Mouse (Mus musculus) kidney, adult 18-20 months (tissue): ENCODE data around the gene Islr2.

Experiments used
- DNase-seq: peaks from one replicate; pipeline ENCODE4 v3.0.0; 2021

The Islr2 gene

GRCm38 (mm10) chr9:58196610-58197567, 7.2 kb downstream of the Islr2 start:
- DNase-seq, result no peak

GRCm38 (mm10) chr9:58196141-58196540, 8.0 kb downstream of the Islr2 start:
- no peak for DNase-seq

- no peak for DNase-seq
Observed at GRCm38 (mm10) chr9:58195671-58196070, 8.4 kb downstream of the Islr2 start.

GRCm38 (mm10) chr9:58194222-58194621, 9.9 kb downstream of the Islr2 start:
- no peak for DNase-seq

GRCm38 (mm10) chr9:58184456-58184855, 19.7 kb downstream of the Islr2 start:
- DNase-seq, result no peak

- DNase-seq, result no peak
Observed at GRCm38 (mm10) chr9:58179390-58179789, 24.7 kb downstream of the Islr2 start.

- no peak for DNase-seq
Observed at GRCm38 (mm10) chr9:58177165-58177564, 27.0 kb downstream of the Islr2 start.

- DNase-seq, result no peak
Observed at GRCm38 (mm10) chr9:58175745-58176487, 28.2 kb downstream of the Islr2 start.

GRCm38 (mm10) chr9:58174818-58175251, 29.3 kb downstream of the Islr2 start:
- no peak for DNase-seq

GRCm38 (mm10) chr9:58172863-58173262, 31.3 kb downstream of the Islr2 start:
- DNase-seq, result no peak

- DNase-seq, result no peak
Observed at GRCm38 (mm10) chr9:58169426-58169825, 34.7 kb downstream of the Islr2 start.

- no peak for DNase-seq
Observed at GRCm38 (mm10) chr9:58168880-58169279, 35.2 kb downstream of the Islr2 start.

- no peak for DNase-seq
Observed at GRCm38 (mm10) chr9:58165779-58166178, 38.3 kb downstream of the Islr2 start.

- DNase-seq, result no peak
Observed at GRCm38 (mm10) chr9:58163146-58163545, 41.0 kb downstream of the Islr2 start.

- no peak for DNase-seq
Observed at GRCm38 (mm10) chr9:58162173-58162572, 41.9 kb downstream of the Islr2 start.

GRCm38 (mm10) chr9:58160315-58160714, 43.8 kb downstream of the Islr2 start:
- DNase-seq, result no peak

- DNase-seq, result no peak
Observed at GRCm38 (mm10) chr9:58159855-58160254, 44.3 kb downstream of the Islr2 start.

GRCm38 (mm10) chr9:58158541-58159311, 45.4 kb downstream of the Islr2 start:
- DNase-seq, result no peak

GRCm38 (mm10) chr9:58157838-58158237, 46.3 kb downstream of the Islr2 start:
- DNase-seq, result no peak

GRCm38 (mm10) chr9:58156819-58157560, 47.1 kb downstream of the Islr2 start:
- DNase-seq, result no peak

GRCm38 (mm10) chr9:58155366-58155765, 48.8 kb downstream of the Islr2 start:
- DNase-seq, result peak; percentile 39

- no peak for DNase-seq
Observed at GRCm38 (mm10) chr9:58153095-58153494, 51.0 kb downstream of the Islr2 start.
